Mouse (Mus musculus) stomach, postnatal 0 days (tissue): ENCODE results near the gene 1810010D01Rik.

ENCODE experiments used
- CTCF ChIP-seq: IDR thresholded peaks from 2 replicates; pipeline ENCODE4 v1.5.1; 2016; ENCODE audit warnings: antibody characterized with exemption, low read depth, mild to moderate bottlenecking, moderate library complexity
- EP300 ChIP-seq: optimal IDR thresholded peaks from 2 replicates; pipeline ENCODE3; 2016; ENCODE audit warnings: antibody characterized with exemption

GRCm38 (mm10) chr7:145256092-145256491, 48.2 kb upstream of the 1810010D01Rik start:
- TF ChIP-seq CTCF = no peak
- no peak for TF ChIP-seq EP300
